Mouse (Mus musculus) spleen, postnatal 10 days (tissue): ENCODE data around the gene Itpkc.

ENCODE experiments used
- DNase-seq, 2 experiments: peaks; one replicate each; pipeline ENCODE4 v3.0.0; 2021 to 2022; ENCODE audit warnings: low spot score in 2 of 2

The Itpkc gene

DNA sequence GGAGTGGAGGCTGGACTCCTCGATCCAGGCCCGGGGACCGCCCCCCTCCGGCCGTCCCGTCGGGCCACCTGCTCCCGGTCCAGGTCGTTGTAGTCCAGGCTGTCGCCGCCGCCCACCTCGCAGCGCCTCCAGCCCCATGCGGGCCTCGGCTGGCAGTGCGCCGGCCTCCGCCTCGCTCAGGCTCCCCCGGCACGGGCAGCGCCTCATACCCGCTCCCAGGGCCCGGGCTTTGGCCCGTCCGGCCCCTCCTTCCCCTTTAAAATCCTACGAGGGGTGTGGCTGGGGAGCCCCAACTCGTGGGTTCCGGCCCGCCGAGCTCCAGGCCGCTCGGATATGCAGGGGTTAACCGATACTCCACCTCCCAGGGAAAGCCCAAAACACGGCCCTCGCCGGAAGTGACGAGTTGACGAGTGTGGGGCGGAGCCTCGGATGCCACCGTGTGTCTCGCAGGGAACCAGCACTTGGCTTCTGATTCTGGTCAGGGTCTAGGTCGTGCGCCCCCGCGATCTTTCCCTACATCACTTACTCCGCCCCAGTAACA is at the start of gene Itpkc:
Gene Itpkc (minus strand): TSS at position 381 of the 541 bp plus-strand sequence.
- peak; percentile 87 to 93 for DNase-seq

DNA sequence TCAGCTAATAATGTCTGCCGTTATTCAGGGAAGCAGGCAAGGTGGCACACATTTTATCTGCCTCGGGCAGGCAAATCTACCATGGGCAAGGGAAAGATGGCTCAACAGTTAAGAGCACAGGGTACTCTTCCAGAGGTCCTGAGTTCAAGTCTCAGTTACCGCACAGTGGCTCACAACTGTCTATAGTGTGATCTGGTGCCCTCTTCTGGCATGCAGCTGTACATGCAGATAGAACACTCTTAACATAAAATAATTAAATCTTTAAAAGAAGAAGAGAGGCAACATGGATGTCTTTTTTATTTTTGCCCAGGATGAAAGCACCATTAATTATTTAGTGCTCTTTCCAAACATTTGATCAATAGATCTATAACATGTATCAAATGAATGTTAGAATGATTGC is 48.7 kb upstream of the Itpkc start:
- no peak for DNase-seq

DNA sequence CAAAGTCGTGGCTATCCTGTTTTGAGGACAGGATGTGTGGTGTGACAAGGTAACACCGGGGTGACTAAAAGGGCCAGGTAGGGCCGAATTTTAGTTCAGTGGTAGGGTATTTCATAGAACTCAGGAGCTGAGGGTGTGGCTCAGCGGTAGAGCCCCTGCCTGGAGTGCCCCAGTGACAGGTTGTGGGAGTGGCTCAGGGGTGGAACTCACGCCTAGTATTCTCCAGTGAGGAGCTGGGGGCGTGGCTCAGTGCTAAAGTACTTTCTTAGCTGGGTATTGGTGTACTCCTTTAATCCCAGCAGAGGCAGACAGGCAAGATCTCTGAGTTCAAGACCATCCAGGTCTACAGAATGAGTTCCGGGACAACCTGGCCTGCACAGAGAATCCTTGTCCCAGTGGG is 47.6 kb upstream of the Itpkc start:
- DNase-seq: no peak

DNA sequence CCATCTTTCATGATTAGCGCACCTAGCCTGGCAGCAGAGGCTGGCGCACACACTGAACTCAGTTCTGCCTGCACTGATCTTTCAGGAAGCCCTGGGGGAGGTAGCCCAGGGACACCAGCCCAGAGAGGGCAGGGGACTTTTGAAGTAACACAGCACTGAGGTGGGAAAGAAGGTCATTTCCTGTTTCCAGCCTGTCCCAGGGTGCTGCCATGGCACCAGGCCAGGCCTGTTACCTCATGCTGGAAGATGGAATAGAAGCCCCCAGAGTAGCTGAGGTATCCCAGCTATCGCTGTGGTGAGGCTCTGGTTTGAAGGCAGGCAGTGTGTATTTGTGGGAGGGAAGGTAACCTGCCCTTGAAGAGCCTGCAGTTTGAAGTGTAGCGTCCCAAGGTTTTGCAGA is 46.5 kb upstream of the Itpkc start:
- no peak for DNase-seq

DNA sequence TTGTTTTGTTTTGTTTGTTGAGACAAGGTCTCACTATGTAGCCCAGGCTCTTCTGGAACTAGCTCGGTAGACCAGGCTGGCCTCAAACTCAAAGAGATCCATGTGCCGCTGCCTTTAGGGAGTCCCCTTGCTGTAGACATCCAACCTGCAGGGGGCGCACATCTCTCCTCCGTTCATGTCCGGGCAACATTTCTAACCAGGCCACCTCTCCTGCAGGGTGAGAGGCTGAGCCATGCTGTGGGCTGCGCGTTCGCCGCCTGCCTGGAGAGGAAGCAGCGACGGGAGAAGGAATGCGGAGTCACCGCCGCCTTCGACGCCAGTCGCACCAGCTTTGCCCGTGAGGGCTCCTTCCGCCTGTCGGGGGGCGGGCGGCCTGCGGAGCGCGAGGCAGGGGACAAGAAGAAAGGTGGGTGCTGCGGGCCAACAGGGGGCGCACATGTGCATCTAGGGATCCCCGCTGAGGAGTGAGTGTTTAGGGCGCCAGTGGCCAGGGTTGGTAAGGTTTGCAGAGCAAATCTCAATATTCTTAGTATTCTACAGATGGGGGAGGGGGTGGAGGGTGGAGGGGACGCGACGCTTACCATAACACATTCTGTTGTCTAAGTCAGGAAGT is 45.4 kb upstream of the Itpkc start:
- DNase-seq: peak in 1 of 2 experiments; percentile 67

DNA sequence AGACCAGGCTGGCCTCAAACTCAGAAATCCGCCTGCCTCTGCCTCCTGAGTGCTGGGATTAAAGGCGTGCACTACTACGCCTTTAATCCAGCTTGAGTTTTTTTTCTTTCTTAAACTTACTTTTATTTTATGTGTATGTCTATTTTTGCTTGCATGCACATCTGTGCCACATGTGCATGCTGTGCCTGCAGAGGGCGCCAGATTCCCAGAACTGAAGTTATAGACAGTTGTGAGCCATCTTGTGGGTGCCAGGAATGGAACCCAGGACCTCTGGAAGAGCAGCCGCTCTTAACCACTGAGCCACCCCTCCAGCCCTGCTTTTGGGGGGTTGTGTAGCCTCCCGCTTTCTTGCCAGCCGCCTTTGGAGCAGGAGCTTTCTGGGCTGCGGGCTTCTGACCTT is 43.0 kb upstream of the Itpkc start:
- DNase-seq: no peak

DNA sequence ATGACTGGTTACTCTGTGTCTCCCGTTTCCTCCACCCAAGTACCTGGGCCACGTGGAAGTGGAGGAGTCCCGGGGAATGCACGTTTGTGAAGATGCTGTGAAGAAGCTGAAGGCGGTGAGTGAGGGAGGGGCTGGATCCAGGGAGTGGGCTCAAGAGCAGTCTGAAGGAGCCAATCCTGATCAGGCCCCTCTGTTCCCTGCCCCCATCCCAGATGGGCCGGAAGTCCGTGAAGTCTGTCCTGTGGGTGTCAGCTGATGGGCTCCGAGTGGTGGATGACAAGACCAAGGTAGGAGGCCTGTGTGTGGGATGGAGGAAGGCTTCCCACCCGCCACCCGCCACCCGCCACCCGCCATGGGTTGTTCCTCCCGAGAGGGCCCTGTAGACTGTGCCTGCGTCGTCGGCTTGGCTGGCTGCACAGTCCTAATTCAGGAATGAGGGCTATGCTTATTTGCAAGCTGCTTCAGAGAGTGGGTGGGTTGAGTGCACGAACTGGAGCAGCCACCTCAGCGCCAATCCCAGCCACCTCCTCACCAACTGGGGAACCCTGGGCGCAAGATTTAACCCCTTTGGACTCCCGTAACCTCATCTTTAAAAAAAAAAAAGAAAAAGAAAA is 38.2 kb upstream of the Itpkc start:
- no peak for DNase-seq

DNA sequence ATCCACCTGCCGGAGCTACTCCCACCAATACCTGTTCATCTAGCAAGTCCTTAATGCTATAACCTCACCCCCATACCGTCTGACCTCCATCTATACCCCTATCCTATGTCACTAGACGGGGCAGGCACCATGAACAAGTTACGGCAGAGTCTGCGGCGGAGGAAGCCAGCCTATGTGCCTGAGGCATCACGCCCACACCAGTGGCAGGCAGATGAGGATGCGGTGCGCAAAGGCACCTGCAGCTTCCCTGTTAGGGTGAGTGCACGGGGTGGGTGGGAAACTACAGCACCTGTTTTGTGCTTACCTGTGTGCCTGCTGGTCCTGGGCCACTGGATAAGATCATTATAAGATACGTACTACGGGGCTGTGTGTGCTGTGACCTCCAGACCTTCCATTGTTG is 36.3 kb upstream of the Itpkc start:
- DNase-seq: no peak

DNA sequence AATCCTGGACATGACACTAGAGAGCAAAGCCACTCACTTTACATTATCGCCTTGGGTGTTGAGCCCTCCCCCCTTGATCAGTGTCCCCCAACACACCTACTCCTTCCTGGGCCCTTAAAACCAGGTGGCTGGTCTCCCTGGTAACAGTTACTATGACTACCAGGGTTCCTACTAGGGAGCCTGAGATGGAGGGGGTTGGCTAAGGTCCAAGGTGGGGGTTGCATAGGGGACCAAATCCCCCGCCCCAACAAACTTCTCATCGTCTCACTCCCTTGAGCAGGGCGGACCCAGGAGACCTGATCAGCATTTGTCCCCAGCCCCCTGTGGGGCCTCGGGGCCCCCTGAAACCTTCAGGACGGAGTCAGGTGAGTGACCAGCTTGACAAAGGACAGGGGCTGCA is 33.4 kb upstream of the Itpkc start:
- DNase-seq: no peak

DNA sequence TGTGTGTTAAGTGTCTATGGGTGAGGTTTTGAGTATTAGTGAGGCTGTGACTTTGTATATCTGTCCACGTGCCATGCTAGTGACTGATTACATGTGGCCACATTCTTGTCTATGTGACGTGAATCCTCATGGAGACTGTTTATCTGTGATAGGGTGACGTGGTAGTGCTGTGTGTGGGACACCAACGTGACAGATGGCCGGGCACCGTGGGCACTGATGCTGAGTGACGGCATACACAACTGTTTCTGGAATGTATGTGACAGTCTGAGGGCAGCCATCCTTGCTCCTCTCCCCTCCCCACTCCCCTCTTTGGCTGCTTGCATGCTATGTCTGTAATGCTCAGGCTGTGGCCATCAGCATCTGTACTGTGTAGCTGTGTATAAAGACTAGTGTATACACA is 32.4 kb upstream of the Itpkc start:
- DNase-seq: no peak

DNA sequence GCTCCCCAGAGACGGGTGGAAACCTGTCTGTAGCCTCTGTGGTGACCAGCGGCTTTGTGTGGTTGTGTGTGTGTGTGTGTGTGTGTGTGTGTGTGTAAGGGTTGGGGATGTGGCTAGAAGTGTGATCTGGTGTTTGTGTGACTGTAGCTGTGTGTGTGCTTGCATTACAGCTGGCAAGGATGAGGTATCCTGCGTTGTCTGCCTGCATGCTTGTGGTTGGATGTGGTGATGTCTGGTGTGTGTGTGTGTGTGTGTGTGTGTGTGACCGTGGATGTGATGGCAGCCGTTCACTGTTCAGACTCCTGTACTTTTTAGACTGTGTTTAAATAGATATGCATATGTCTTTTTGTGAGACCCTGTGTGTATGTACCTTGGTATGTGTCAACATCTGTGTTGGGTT is 31.3 kb upstream of the Itpkc start:
- no peak for DNase-seq

DNA sequence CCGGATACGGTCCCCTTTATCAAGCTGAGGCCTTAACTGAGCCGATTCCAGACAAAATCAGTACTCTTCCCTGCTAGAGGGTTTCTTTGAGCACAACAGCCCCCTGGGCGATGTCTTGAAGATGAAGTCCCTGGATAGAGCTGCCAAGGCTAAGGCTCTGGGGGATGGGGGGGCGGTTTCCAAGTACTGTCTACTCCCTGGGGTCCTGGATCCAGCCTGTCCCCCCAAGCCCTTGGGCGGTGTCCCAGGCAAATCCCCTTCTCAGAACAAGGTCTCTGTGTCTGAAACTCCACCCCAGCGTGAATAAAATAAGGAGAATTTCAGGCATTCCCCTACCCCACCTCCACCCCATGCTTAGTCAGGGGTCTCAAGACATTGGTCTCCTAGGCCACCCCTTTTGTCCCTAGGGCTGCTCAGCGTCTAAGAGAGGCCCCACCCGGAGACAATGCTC is 30.8 kb upstream of the Itpkc start:
- DNase-seq: no peak

DNA sequence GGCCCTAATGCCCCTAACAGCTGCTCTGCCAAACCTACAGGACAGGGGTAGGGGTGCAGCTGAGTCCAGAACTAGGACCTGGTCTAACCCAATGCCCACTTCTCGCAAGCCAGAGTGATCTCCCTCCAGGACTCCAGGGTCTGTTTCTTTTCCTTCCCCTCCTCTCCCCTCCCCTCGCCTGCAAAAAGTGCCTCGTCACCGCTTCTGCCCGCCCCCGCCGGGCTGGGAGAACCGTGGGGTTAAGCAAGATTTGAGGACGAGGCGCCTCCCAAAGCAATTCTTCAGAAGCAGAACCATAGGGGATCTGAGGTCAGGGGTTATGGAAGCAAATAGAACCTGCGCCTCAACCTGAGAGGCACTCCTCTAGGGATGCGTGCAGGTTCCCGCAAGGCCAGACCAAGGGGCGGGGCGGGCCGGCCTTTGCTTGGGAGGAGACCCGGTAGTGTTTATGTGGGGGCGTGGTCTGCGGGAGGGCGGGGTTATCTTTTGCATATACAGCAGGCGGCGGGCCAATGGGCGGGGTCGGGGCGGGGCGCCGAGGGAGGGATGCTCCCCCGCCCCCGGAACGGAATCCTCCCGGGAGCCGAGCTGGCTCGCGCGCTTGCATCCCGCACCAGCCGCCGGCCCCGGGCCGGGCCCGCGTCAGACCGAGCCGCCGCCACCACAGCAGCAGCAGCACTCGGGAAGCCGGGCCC is 29.9 kb upstream of the Itpkc start, which contains the start of gene Numbl:
Gene Numbl (plus strand): TSS at position 229 of the 695 bp plus-strand sequence.
- DNase-seq: peak; percentile 91 to 97

DNA sequence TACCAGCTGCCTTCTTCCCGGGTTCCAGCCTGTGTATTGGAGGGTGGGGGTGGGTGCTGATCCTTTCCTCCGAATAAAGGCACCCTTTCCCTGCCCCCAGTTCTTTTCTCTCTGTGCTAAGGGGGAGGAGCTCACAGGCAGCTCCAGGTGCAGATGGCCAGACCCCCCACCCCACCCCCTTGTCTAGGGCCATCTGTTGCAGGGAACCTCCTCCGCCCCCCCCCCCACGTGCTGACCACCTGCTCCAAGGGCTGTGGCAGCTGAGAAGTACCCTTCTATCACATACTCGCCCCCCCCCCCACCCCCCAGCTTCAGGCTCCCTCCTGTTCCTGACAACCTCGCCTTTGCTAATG is 29.4 kb upstream of the Itpkc start:
- no peak for DNase-seq

DNA sequence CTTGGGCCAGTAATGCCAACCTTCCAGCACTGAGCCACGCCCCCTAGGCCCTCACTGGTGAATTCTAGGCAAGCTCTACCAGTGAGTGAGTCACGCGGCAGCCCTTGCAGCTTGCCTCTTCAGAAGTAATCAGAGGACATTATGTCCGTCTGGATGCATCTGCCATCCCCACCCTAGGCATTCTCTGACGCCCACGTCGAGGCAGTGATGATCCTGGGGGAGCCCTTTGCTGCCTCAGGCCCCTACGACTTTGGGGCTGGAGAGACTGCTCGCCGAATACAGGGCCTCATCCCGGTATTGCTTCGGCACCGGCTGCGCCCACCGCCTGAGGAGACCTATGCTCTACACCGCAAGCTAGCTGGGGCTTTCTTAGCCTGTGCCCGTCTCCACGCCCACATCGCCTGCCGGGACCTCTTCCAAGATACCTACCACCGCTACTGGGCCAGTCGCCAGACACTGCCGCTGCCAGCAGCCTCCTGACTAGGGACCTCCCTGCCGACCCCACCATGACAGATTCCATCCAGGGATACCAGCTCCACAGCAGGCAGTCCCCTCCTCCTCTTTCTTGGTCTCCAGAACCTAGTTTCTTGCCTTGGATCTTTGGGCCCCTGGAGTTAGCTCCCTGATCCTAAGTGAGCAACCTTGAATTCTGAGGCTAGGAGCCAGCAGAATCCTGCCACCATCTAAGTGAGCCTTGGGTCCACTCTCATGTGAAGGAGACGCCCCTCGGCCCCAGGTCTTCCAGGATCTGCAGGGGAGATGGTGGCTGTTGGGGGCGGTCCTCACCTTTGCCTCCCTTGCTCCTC is 28.8 kb upstream of the Itpkc start:
- peak in 1 of 2 experiments; percentile 44 for DNase-seq

DNA sequence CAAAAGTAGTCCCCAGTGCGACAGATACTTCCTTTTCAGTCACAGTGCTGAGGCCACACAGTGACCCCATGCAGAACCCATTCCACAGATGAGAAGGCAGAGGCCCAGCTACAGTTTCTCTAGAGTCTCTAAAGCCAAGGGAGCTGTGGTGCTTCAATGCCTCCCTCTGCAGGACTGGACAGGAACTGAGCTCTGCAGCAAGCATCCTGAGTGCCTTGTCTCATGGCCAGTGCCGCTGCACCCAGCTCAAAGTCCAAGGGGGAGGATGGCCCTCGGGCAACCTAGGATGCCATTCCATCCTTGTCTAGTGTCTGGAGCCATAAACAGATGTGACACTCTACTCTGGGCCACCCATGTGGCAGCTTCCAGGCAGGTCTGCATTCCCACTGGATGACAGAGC is 27.3 kb upstream of the Itpkc start:
- peak in 1 of 2 experiments; percentile 37 for DNase-seq

DNA sequence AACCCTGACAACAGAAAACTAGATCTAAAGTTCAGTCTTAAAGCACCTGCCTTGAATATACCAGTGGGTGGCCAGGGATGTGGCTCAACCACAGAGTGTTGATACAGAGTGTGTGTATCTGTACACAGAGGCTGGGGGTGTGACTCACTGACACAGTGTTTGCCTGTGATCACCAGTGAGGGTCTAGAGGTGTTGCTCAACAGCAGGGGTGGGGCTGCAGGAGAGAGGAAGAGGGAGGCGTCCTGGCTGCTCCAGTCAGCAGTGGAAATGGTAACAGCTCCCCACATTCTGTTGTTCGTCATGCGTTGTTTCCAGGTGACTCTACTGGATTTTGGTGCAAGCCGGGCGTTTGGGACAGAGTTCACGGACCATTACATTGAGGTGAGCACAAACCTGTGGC is 23.5 kb upstream of the Itpkc start:
- no peak for DNase-seq

DNA sequence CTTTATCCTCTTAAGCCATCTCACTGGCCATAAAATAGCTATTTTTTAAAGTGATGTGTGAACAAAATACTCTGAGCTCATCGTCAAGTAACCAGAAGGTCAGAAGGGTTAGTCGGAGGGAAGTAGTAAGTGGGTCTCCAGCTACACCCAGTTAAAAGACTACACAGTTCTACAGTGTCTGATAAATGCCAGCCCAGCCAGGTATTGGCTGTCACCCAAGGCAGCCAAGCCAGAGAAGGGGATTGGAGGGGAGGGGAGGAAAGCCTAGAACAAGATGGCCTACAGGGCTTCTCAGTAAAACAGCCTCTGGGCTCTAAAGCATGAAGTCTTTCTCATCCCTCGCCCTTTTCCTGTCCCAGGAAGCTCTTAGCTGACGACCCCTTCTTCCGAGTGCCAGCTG is 21.5 kb upstream of the Itpkc start:
- no peak for DNase-seq

DNA sequence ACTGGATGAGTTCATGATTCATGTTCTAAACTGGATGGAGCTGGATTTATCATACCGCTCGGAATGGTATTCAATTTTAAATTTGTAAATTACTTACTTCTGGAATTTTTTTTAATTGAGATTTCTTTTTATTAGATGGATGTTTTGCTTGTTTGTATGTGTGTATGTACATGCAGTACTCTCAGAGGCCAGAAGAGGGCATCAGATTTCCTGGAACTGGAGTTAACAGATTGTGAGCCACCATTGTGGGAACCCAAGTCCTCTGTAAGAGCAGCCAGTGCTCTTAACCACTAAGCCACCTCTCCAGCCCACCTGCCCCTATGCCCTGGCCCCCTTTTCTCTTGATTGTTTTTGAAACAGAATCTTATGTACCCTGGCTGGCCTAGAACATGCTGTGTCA is 20.7 kb upstream of the Itpkc start:
- DNase-seq: peak in 1 of 2 experiments; percentile 62

DNA sequence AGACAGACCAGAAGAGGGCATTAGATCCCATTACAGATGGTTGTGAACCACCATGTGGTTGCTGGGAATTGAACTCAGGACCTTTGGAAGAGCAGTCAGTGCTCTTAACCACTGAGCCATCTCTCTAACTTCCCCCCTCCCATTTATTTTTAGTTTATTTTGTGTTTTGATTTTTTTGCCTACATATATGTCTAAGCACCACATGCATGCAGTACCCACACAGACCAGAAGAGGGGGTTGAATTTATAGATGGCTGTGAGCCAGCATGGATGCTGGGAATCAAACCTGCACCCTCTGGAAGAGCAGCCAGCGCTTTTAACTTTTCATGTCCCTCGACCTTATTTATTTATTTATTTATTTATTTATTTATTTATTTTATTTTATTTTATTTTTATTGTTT is 15.6 kb upstream of the Itpkc start:
- DNase-seq: peak in 1 of 2 experiments; percentile 64

DNA sequence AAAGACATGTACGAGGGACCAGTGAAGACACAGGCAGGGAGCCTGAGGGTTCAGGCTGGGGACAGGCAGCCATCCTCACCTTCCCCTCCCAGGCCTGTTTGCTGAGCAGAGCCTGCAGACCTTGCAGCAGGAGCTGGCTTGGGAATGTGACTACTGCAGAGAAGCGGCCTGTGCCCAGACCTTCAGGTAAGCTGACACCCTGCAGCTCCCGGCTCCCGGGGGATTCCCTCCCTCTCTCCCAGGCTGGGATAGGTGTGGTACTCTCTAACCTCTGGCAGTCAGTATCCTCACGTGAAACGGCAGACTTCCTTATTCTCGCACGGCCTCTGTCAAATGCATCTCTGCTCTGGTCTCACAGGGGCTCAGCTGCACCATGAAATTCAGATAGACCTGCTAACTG is 14.8 kb upstream of the Itpkc start:
- DNase-seq: no peak

DNA sequence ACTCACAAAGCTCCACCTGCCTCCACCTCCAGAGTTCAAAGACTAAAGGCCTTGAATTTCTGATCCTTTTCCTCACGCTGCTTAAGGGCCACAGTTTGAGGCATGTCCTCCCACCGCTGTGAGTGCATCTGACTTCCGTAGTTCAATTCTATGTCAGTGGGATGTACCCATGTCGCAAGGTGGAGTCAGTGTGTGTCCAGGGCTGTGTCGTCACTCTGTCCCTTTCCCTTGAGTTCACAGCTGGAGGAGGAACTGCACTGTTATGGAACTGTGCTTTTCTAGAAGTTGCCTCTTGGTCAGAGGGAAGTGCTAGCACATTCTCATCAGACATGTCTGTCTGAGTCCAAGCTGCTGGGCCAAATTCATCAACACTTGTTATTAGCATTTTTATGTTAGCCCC is 10.1 kb upstream of the Itpkc start:
- no peak for DNase-seq
